Mouse (Mus musculus): ENCODE measurements at regions not wholly inside any gene's neighbourhood (a gene's known extent, or its start where the extent isn't known, plus 50 kb on each side); places are given as distances from the start of the nearest gene placed in this dataset.
"Not testable (repeated sequence)": the region's sequence is repeated elsewhere in the genome, so short reads cannot be mapped to it uniquely, and the experiment has no call there.

GRCm38 (mm10) chr8:86288713-86289384, 291.6 kb downstream of the Abcc12 start:
- no peak for DNase-seq (ENCODE audit: low read depth, low spot score)
- 42% methylated on average over 3 of the region's 3 CpGs for WGBS

- 73% methylated on average over 7 of the region's 7 CpGs for WGBS
- no peak for DNase-seq (ENCODE audit: low read depth, low spot score)
Measured at GRCm38 (mm10) chr8:86282922-86283321, 297.6 kb downstream of the Abcc12 start.

GRCm38 (mm10) chr8:86280093-86280721, 300.3 kb downstream of the Abcc12 start:
- no peak for DNase-seq (ENCODE audit: low read depth, low spot score)
- 52% methylated on average over 18 of the region's 18 CpGs for WGBS

- 77% methylated on average over 4 of the region's 4 CpGs for WGBS
- no peak for DNase-seq (ENCODE audit: low read depth, low spot score)
Measured at GRCm38 (mm10) chr8:86275699-86276098, 304.8 kb downstream of the Abcc12 start.

- 65% methylated on average over 3 of the region's 3 CpGs for WGBS
Measured at GRCm38 (mm10) chr8:86273811-86274210, 306.7 kb downstream of the Abcc12 start.

GRCm38 (mm10) chr8:86272626-86273025, 307.9 kb downstream of the Abcc12 start:
- no peak for DNase-seq (ENCODE audit: low read depth, low spot score)
- 11% methylated on average over 1 of the region's 1 CpGs for WGBS

More at GRCm38 (mm10) chr8:86273811-86274210, 306.7 kb downstream of the Abcc12 start:
- DNase-seq (ENCODE audit: low read depth, low spot score) = no peak

GRCm38 (mm10) chr8:86271477-86271876, 309.0 kb downstream of the Abcc12 start:
- DNase-seq (ENCODE audit: low read depth, low spot score) = no peak
- 85% methylated on average over 6 of the region's 6 CpGs for WGBS

GRCm38 (mm10) chr8:86258011-86258410, 322.5 kb downstream of the Abcc12 start:
- 90% methylated on average over 5 of the region's 5 CpGs for WGBS
- no peak for DNase-seq (ENCODE audit: low read depth, low spot score)

- DNase-seq (ENCODE audit: low read depth, low spot score) = no peak
Measured at GRCm38 (mm10) chr8:86255431-86255830, 325.1 kb downstream of the Abcc12 start.

GRCm38 (mm10) chr8:86254680-86255079, 325.8 kb downstream of the Abcc12 start:
- DNase-seq (ENCODE audit: low read depth, low spot score) = peak; percentile 19
- 6% methylated on average over 1 of the region's 1 CpGs for WGBS

- WGBS = 47% methylated on average over 4 of the region's 4 CpGs
- DNase-seq (ENCODE audit: low read depth, low spot score) = no peak
Measured at GRCm38 (mm10) chr8:86252696-86253355, 327.7 kb downstream of the Abcc12 start.

- 91% methylated on average over 4 of the region's 4 CpGs for WGBS
- no peak for DNase-seq (ENCODE audit: low read depth, low spot score)
Measured at GRCm38 (mm10) chr8:86234696-86235095, 345.8 kb downstream of the Abcc12 start.

GRCm38 (mm10) chr8:86231994-86232393, 348.5 kb downstream of the Abcc12 start:
- 80% methylated on average over 6 of the region's 6 CpGs for WGBS
- DNase-seq (ENCODE audit: low read depth, low spot score) = not testable (repeated sequence)

- 54% methylated on average over 4 of the region's 4 CpGs for WGBS
- no peak for DNase-seq (ENCODE audit: low read depth, low spot score)
Measured at GRCm38 (mm10) chr8:86224851-86225250, 355.6 kb downstream of the Abcc12 start.

GRCm38 (mm10) chr8:86222715-86223114, 357.8 kb downstream of the Abcc12 start:
- DNase-seq (ENCODE audit: low read depth, low spot score) = no peak
- WGBS = 88% methylated on average over 7 of the region's 7 CpGs

- no peak for DNase-seq (ENCODE audit: low read depth, low spot score)
- WGBS = 88% methylated on average over 4 of the region's 4 CpGs
Measured at GRCm38 (mm10) chr8:86222228-86222627, 358.3 kb downstream of the Abcc12 start.

- 94% methylated on average over 8 of the region's 8 CpGs for WGBS
- DNase-seq (ENCODE audit: low read depth, low spot score) = no peak
Measured at GRCm38 (mm10) chr8:86214399-86214798, 366.1 kb downstream of the Abcc12 start.

- WGBS = 94% methylated on average over 2 of the region's 2 CpGs
- DNase-seq (ENCODE audit: low read depth, low spot score) = no peak
Measured at GRCm38 (mm10) chr8:86212461-86212860, 368.0 kb downstream of the Abcc12 start.

GRCm38 (mm10) chr8:86208812-86209262, 368.1 kb downstream of the Phkb start:
- DNase-seq (ENCODE audit: low read depth, low spot score) = no peak
- 39% methylated on average over 5 of the region's 5 CpGs for WGBS

- 61% methylated on average over 6 of the region's 6 CpGs for WGBS
Measured at GRCm38 (mm10) chr8:86204421-86205229, 363.9 kb downstream of the Phkb start.

More at GRCm38 (mm10) chr8:86204421-86205229, 363.9 kb downstream of the Phkb start:
- DNase-seq (ENCODE audit: low read depth, low spot score) = no peak
